Mouse (Mus musculus): Measurements from ENCODE around the gene Polr1e.
"Not testable (repeated sequence)": the region's sequence is repeated elsewhere in the genome, so short reads cannot be mapped to it uniquely, and the experiment has no call there.

The Polr1e gene

DNA sequence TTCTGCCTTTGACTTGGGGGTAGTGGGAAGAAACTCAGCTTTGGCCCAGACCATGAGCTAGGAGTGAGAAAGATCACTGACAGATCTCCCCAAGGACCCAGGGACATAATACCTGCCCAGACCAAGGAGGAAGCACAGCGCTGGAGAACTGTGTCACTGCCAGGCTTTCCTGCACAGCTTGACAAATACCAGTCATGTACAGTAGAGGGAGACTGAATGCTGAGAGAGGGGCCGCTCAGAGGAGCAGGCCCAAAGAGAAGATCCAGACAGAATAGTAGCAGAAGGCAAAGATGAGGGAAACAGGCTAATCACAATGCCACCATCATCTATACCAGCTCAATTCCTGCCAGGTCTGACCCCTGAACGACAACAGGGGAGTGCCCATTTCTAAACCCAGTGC, 36.5 kb downstream of the Polr1e start:
- no peak for DNase-seq (ENCODE audit: low spot score in 2 of 2)

DNA sequence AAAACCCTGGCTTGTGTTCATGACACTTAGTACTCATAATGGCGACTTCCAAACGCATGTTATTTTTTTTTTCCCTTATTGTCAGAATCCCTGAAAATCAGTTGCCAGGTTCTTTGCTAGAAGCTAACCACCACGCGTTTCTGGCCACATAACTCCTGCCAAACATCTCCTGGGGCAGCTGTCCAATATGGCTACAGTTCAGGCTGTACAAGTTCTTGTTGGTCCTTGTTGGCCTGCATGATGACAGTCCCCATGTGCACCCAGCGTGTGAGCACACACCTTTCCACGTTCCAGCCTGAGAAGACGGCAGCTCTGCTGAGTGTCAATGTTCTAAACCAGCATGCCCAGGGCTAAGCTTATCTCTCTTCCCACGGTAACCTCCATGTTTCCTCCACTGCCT, 37.1 kb downstream of the Polr1e start:
- peak in 1 of 2 experiments; percentile 49 for DNase-seq (ENCODE audit: low spot score in 2 of 2)

DNA sequence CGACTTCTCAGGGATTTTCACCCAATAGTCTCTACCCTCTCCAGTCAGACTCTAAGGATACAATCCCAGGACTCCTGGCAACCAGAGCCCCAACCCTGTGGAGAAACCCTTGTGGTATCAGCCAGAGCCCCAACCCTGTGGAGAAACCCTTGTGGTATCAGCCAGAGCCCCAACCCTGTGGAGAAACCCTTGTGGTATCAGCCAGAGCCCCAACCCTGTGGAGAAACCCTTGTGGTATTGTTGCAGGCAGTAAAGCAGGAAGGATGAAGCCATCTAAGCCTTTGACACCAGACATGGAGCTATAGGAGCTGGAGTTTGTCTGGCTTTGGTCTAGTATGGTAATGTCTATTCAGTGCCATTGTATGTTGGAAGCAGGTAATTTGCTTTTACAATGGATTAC, 45.5 kb downstream of the Polr1e start:
- DNase-seq (ENCODE audit: low spot score in 2 of 2) = not testable (repeated sequence)

DNA sequence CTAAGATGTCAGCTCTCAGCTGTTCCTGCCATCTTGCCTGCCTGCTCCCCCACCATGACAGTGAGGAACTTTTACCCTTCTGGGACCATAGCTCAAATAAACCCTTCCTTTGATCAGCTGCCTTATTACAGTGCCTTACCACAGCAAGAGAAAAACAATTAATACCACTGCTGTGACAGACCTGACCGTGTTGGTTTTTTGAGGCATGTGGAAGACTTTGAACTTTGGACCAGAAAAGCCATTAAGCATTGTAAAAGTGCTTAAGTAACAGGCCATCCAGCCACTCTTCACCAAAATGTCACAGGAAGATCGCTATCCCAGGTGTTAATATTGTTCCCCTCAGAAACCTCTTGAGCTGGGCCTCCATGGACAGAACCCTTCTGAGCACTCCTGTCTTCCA, 46.2 kb downstream of the Polr1e start:
- DNase-seq (ENCODE audit: low spot score in 2 of 2) = no peak

DNA sequence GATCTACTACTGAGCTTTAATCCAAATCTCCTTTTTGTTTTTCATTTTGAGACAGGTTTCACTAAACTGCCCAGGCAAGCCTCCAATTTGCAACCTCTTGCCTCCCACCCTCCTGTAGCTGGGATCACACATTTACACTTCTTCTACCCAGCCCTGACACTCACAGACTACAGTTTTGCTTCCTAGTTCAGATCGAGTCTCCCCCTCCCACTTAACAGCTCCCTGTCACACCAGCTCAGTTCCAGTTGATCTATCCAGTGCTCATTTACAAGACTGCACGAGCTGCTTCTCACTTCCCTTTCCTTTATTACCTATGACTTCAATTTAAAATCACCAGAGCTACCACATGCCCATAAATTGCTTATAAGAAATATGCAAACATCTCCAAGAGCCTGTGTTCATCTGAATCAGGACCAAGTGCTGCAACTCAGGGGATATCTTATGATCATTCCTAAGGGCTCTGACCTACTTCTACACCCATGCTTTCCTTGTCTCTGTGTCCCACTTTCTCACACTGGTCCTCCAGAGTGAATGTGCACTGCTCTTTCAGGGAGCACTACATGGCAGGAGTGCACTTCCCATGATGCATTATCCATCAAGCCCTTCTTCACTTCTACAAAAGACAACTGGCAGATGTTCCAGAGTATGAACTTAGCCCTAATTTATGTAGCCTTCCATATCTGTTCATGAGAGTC, 47.8 kb downstream of the Polr1e start:
- no peak for DNase-seq (ENCODE audit: low spot score in 2 of 2)

DNA sequence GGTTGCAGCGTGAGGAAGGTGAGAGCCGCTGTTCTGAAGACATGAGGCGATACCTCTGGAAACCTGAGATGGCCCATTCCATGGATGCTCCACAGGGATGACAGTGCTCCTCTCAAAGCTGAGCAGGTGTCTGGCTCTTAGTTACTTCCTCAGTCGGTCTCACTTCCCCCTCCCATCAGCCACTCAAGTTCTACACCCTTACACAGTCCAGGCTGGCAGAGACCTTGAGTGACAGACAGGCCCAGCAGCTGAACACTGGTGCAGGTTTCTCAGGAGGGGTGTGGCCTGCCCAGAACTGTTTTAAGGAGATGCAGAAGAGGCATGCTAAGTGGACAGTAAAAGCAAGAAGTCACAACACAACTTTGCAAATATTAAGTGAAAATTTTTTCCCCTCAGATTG, 49.4 kb downstream of the Polr1e start:
- DNase-seq (ENCODE audit: low spot score in 2 of 2) = no peak

DNA sequence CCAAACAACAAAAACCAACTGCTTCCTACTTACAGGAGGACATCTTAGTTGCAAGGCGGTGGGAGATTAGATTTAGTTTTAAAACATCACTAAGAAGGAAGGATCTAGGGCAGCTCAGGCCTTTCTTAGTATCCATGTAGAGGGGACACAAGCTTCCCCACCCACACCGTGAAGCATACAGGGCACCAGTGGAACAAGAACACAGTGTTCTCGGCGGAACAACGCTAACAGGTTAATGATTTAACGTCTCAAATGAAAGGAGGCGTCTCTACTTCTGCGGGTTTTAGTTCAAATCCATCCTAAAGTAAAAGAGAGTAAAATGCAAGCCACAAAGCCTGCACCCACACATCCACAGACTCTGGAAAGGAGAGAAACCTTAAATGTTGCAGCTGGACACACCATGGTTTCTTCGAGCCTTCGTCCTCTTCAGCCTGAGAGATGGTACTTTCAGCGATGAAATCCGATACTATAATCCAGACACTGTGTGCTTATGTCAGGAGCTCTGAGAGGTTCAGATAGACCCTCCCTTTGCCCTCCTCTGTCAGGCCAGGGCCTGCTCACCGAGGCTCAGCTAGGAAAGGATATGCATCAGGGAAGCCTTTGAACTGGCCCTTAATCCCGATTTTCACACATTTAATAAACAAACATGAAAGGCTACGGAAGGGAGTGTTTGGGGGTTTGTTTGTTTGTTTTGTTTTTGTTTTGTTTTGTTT, 54.0 kb downstream of the Polr1e start:
- no peak for DNase-seq (ENCODE audit: low spot score in 2 of 2)

DNA sequence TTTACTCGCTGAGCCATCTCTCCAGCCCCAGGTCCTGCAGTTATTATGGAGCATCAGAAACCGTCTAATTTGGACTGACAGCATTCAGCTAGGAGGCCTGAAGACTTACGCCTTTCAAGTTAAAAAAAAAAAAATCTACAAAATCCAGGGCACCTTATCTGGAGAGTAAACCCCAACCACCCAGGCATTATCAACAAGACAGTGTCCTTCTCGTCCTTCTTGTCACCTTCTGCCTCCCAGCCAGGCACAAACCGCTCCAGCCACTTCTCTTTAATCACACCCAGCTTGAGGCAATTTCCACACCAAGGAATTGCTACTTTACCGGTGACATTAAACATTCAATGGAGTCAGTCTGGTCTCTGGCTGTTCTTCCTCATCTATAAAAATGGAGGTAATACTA, 55.2 kb downstream of the Polr1e start:
- no peak for DNase-seq (ENCODE audit: low spot score in 2 of 2)

DNA sequence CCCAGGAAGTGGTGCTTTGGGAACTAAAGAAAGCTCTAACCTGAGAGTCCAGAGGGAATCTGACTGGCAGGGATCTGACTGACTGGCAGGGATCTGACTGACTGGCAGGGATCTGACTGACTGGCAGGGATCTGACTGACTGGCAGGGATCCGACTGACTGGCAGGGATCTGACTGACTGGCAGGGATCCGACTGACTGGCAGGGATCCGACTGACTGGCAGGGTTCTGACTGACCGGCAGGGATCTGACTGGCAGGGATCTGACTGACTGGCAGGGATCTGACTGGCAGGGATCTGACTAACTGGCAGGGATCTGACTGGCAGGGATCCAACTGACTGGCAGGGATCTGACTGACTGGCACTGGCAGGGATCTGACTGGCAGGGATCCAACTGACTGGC, 62.7 kb downstream of the Polr1e start:
- DNase-seq (ENCODE audit: low spot score in 2 of 2) = not testable (repeated sequence)

DNA sequence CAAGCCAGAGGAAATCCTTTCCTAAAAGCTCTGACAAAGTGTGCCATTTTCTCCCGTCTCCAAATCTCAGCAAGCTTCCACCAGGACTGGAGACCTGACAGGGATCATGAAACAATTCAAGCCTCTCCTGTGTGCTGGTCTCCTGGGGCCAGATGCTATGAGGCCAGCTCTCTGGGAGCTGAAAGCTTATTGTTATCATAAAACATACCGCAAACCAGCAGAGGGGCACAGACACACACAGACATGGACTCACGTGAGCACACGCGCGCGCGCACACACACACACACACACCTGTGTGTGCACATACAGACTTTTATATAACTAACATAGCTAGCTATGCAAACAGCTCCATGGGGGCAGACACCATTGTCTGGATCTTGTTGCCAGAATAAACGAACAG, 64.6 kb downstream of the Polr1e start:
- DNase-seq (ENCODE audit: low spot score in 2 of 2) = no peak

DNA sequence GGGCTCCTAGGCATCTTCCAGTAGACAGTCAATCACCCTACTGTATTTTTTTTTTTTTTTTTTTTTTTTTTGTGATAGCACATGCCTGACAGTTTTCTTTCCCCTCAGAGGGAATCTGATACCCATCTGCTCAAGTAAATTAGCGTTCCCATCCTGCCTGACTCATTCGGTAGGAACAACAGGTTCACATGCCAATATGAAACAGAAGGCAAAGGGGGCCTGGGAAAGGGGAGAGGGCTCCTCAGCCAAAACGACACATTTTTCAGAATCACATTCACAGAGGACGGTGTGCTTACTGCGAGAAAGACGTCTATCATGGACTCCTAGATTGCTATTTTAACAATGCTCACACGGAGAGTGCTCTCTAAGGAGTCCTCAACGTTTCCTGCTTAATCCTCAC, 65.1 kb downstream of the Polr1e start:
- DNase-seq (ENCODE audit: low spot score in 2 of 2) = no peak

DNA sequence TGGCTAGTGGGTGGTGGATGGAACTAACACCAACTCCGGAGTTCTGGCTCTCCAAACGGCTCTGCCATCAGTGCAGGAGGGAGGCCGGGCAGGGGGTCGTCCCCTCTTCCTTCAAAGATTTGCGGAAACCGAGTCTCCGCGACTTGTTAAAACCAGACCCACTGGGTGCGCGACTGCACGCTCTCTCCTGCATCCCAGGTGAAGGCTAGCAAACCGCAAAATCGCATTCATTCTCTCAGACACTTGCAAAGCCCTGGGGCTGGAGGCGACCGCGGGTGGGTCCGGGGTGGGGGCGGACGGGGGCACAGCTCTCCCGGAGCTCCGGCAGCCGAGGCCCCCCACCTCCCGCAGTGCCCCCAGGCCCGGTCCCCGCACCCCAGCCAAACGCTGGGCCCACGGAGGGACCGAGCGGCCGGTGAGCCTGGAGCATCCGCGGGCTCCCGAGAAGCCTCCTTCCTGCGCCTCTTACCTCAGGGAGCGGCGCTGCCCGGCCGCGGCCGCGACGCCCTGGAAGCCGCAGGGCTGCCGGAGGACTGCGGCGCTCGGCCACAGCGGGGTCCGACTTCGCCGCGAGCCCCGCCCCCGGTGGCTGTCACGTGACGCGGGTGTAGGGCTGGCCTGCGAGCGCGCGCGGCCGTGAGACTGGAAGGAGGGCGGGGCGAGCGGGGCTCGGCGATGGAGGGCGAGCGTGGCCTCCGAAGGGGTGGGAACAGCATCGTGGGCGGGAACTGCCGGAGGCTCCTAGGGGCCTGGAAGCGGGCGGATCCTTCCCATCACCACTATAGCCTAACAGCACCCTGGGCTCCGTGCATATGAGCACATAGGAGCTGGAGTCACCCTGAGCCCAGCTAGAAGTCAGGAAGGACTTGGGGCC, 65.9 kb downstream of the Polr1e start, which contains the start of gene Fbxo10:
TSS of gene Fbxo10 (minus strand) at position 584 of the 874 bp plus-strand sequence.
- peak; percentile 95 to 96 for DNase-seq (ENCODE audit: low spot score in 2 of 2)

DNA sequence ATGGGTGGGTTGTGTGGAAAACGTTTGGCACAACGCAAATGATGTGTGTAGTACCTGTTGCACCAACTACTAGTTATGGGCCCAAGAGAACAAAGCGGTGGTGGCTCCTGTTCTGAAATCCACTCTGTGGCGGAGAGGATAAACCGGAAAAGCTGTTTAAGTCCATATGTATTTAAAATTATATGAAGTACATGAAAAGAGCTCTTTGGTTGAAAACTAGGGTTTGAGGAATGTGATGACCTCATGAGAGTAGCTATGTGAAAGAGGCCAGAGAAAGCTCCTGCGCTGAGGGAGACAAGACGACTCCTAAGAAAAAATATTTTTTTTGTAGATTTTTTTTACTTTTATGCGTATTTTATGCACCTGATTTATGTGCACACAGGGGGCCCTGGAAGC, 66.5 kb downstream of the Polr1e start:
- DNase-seq (ENCODE audit: low spot score in 2 of 2) = no peak
